Mouse (Mus musculus): Measurements from ENCODE around the gene Tnp1. TPM values are rescaled to one million over a fixed set of nuclear protein-coding genes. Genes with fewer than 3 reads are reported as not detected.

The Tnp1 gene
- polyA plus RNA-seq (2014; fragmentation: Nextera tagmentation; extraction: Ambion mirVana): not detected in 2 replicates

GRCm38 (mm10) chr1:73015731-73016130, at the start of gene Tnp1:
Gene Tnp1, minus strand, starts transcription at chr1:73015909.
- no peaks in the 10 kb centered on the region for H3K36me3 ChIP-seq (replicated peaks; ENCODE audit: control insufficient read depth, insufficient read depth, low read depth, low read length)
- ATAC-seq (replicated peaks; ENCODE audit: insufficient number of reproducible peaks, low FRiP score, low TSS enrichment, low read depth): no peak

GRCm38 (mm10) chr1:73064336-73064735, 48.6 kb upstream of the Tnp1 start:
- Histone ChIP-seq H3K27ac (replicated peaks; ENCODE audit: low read depth, low read length) (no peak overlapping the region), H3K27me3 (ENCODE audit: control insufficient read depth, insufficient read depth, low read length) (no peaks in the 10 kb centered on the region), H3K4me2 (ENCODE audit: low read depth, low read length) (no peak overlapping the region), H3K36me3 (replicated peaks; ENCODE audit: control insufficient read depth, insufficient read depth, low read depth, low read length) (no peaks in the 10 kb centered on the region), H3K4me3 (ENCODE audit: low read depth, low read length) (no peak overlapping the region), H3K9ac (replicated peaks; ENCODE audit: low read length) (no peak overlapping the region), H3K9me3 (replicated peaks; ENCODE audit: control insufficient read depth, low read length) (no peaks in the 10 kb centered on the region), H3K4me1 (ENCODE audit: control insufficient read depth, insufficient read depth, low read length) (no peaks in the 10 kb centered on the region)
- no peak for DNase-seq (ENCODE audit: low spot score)
- WGBS: 84% methylated on average over 3 of the region's 3 CpGs
- no peak for ATAC-seq (replicated peaks; ENCODE audit: insufficient number of reproducible peaks, low FRiP score, low TSS enrichment, low read depth)

More at GRCm38 (mm10) chr1:73015731-73016130, at the start of gene Tnp1:
- DNase-seq (ENCODE audit: low spot score): no peak
- H3K9me3 ChIP-seq (replicated peaks; ENCODE audit: control insufficient read depth, low read length): no peaks in the 10 kb centered on the region
- no peak within 1 kb of the TSS for H3K4me3 ChIP-seq (ENCODE audit: low read depth, low read length)
- H3K27ac ChIP-seq (replicated peaks; ENCODE audit: low read depth, low read length): no peak within 1 kb of the TSS
- 93% methylated on average over 12 of the region's 12 CpGs for WGBS
- H3K27me3 ChIP-seq (ENCODE audit: control insufficient read depth, insufficient read depth, low read length): no peaks in the 10 kb centered on the region
- H3K9ac ChIP-seq (replicated peaks; ENCODE audit: low read length): no peak within 1 kb of the TSS
- H3K4me1 ChIP-seq (ENCODE audit: control insufficient read depth, insufficient read depth, low read length): no peaks in the 10 kb centered on the region
- no peak within 1 kb of the TSS for H3K4me2 ChIP-seq (ENCODE audit: low read depth, low read length)

- Histone ChIP-seq H3K27ac (replicated peaks; ENCODE audit: low read depth, low read length) (no peak overlapping the region), H3K4me3 (ENCODE audit: low read depth, low read length) (no peak overlapping the region)
Measured at GRCm38 (mm10) chr1:73061491-73062233, 46.0 kb upstream of the Tnp1 start.

GRCm38 (mm10) chr1:73060271-73060670, 44.6 kb upstream of the Tnp1 start:
- H3K27me3 ChIP-seq (ENCODE audit: control insufficient read depth, insufficient read depth, low read length): no peaks in the 10 kb centered on the region
- no peak overlapping the region for H3K9ac ChIP-seq (replicated peaks; ENCODE audit: low read length)
- no peaks in the 10 kb centered on the region for H3K4me1 ChIP-seq (ENCODE audit: control insufficient read depth, insufficient read depth, low read length)
- no peaks in the 10 kb centered on the region for H3K9me3 ChIP-seq (replicated peaks; ENCODE audit: control insufficient read depth, low read length)
- no peak for ATAC-seq (replicated peaks; ENCODE audit: insufficient number of reproducible peaks, low FRiP score, low TSS enrichment, low read depth)
- H3K27ac ChIP-seq (replicated peaks; ENCODE audit: low read depth, low read length): no peak overlapping the region
- no peak overlapping the region for H3K4me2 ChIP-seq (ENCODE audit: low read depth, low read length)
- WGBS: 4% methylated on average over 3 of the region's 3 CpGs
- DNase-seq (ENCODE audit: low spot score): no peak
- H3K36me3 ChIP-seq (replicated peaks; ENCODE audit: control insufficient read depth, insufficient read depth, low read depth, low read length): no peaks in the 10 kb centered on the region
- no peak overlapping the region for H3K4me3 ChIP-seq (ENCODE audit: low read depth, low read length)

More at GRCm38 (mm10) chr1:73061491-73062233, 46.0 kb upstream of the Tnp1 start:
- ATAC-seq (replicated peaks; ENCODE audit: insufficient number of reproducible peaks, low FRiP score, low TSS enrichment, low read depth) (no peak), DNase-seq (ENCODE audit: low spot score) (no peak)
- no peaks in the 10 kb centered on the region for H3K9me3 ChIP-seq (replicated peaks; ENCODE audit: control insufficient read depth, low read length)
- no peaks in the 10 kb centered on the region for H3K27me3 ChIP-seq (ENCODE audit: control insufficient read depth, insufficient read depth, low read length)
- no peaks in the 10 kb centered on the region for H3K4me1 ChIP-seq (ENCODE audit: control insufficient read depth, insufficient read depth, low read length)
- H3K9ac ChIP-seq (replicated peaks; ENCODE audit: low read length): no peak overlapping the region
- no peaks in the 10 kb centered on the region for H3K36me3 ChIP-seq (replicated peaks; ENCODE audit: control insufficient read depth, insufficient read depth, low read depth, low read length)
- H3K4me2 ChIP-seq (ENCODE audit: low read depth, low read length): no peak overlapping the region
- 62% methylated on average over 7 of the region's 7 CpGs for WGBS

- Histone ChIP-seq H3K4me2 (ENCODE audit: low read depth, low read length) (no peak overlapping the region), H3K27ac (replicated peaks; ENCODE audit: low read depth, low read length) (no peak overlapping the region), H3K27me3 (ENCODE audit: control insufficient read depth, insufficient read depth, low read length) (no peaks in the 10 kb centered on the region), H3K36me3 (replicated peaks; ENCODE audit: control insufficient read depth, insufficient read depth, low read depth, low read length) (no peaks in the 10 kb centered on the region), H3K4me3 (ENCODE audit: low read depth, low read length) (no peak overlapping the region), H3K4me1 (ENCODE audit: control insufficient read depth, insufficient read depth, low read length) (no peaks in the 10 kb centered on the region), H3K9me3 (replicated peaks; ENCODE audit: control insufficient read depth, low read length) (no peaks in the 10 kb centered on the region), H3K9ac (replicated peaks; ENCODE audit: low read length) (no peak overlapping the region)
- DNase-seq (ENCODE audit: low spot score) (no peak), ATAC-seq (replicated peaks; ENCODE audit: insufficient number of reproducible peaks, low FRiP score, low TSS enrichment, low read depth) (no peak)
- WGBS: 87% methylated on average over 3 of the region's 3 CpGs
Measured at GRCm38 (mm10) chr1:73056266-73057001, 40.7 kb upstream of the Tnp1 start.

- Histone ChIP-seq H3K36me3 (replicated peaks; ENCODE audit: control insufficient read depth, insufficient read depth, low read depth, low read length) (no peaks in the 10 kb centered on the region), H3K9ac (replicated peaks; ENCODE audit: low read length) (no peak overlapping the region), H3K4me2 (ENCODE audit: low read depth, low read length) (no peak overlapping the region), H3K27ac (replicated peaks; ENCODE audit: low read depth, low read length) (no peak overlapping the region), H3K4me3 (ENCODE audit: low read depth, low read length) (no peak overlapping the region), H3K4me1 (ENCODE audit: control insufficient read depth, insufficient read depth, low read length) (no peaks in the 10 kb centered on the region), H3K27me3 (ENCODE audit: control insufficient read depth, insufficient read depth, low read length) (no peaks in the 10 kb centered on the region), H3K9me3 (replicated peaks; ENCODE audit: control insufficient read depth, low read length) (no peaks in the 10 kb centered on the region)
- WGBS: 50% methylated on average over 3 of the region's 3 CpGs
- no peak for ATAC-seq (replicated peaks; ENCODE audit: insufficient number of reproducible peaks, low FRiP score, low TSS enrichment, low read depth)
- DNase-seq (ENCODE audit: low spot score): no peak
Measured at GRCm38 (mm10) chr1:73055820-73056219, 40.1 kb upstream of the Tnp1 start.

- H3K4me1 ChIP-seq (ENCODE audit: control insufficient read depth, insufficient read depth, low read length): no peaks in the 10 kb centered on the region
- H3K36me3 ChIP-seq (replicated peaks; ENCODE audit: control insufficient read depth, insufficient read depth, low read depth, low read length): no peaks in the 10 kb centered on the region
- ATAC-seq (replicated peaks; ENCODE audit: insufficient number of reproducible peaks, low FRiP score, low TSS enrichment, low read depth) (no peak), DNase-seq (ENCODE audit: low spot score) (no peak)
- H3K27me3 ChIP-seq (ENCODE audit: control insufficient read depth, insufficient read depth, low read length): no peaks in the 10 kb centered on the region
- no peak overlapping the region for H3K27ac ChIP-seq (replicated peaks; ENCODE audit: low read depth, low read length)
- H3K4me2 ChIP-seq (ENCODE audit: low read depth, low read length): no peak overlapping the region
- no peak overlapping the region for H3K9ac ChIP-seq (replicated peaks; ENCODE audit: low read length)
- H3K4me3 ChIP-seq (ENCODE audit: low read depth, low read length): no peak overlapping the region
- H3K9me3 ChIP-seq (replicated peaks; ENCODE audit: control insufficient read depth, low read length): no peaks in the 10 kb centered on the region
- 63% methylated on average over 6 of the region's 6 CpGs for WGBS
Measured at GRCm38 (mm10) chr1:73055206-73055605, 39.5 kb upstream of the Tnp1 start.

Measured in embryonic facial prominence, embryonic 11.5 days (tissue).